ENCODE assay signal across 12 mouse cellular contexts in the genomic region with DNA sequence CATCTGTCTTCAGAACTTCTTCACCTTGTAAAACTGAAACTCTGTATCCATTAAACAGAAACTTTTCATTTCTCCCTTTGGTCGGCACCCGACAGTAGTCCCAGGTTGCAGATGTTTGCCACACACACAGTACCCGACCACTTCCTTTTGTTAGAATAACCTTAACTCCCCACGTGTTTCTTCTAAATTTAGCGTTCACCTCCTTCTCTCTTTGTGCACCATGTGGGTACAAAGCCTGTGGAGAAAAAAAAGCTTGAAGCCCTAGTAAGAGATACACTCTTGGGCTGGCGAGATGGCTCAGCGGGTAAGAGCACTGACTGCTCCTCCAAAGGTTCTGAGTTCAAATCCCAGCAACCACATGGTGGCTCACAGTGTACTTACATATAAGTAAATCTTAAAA. TPM values are rescaled to one million over a fixed set of nuclear protein-coding genes. Genes with fewer than 3 reads are reported as not detected.
A peak's percentile ranks its signal among the peaks of the same experiment; 100 is the strongest.
DNase-seq lines count a peak whose midpoint lies in the region; ATAC-seq and TF ChIP-seq lines count a peak whose summit lies in the region.
"Had no signal": no experiment of that assay in that cellular context is flagged by ENCODE, and none has a peak within 500 bp of the region (broad histone marks: within the 10 kb centered on the region; RNA-seq: fewer than 3 reads in every experiment).

No protein-coding gene starts in this region.

- TF ChIP-seq EP300 in heart, postnatal 0 days (IDR thresholded peaks at IDR 0.05; ENCODE audit: low read depth), result no peak

- no peaks in the 10 kb centered on the region for H3K27me3 ChIP-seq in heart, postnatal 0 days (ENCODE audit: control insufficient read depth, insufficient read depth, low read length)
- no peaks in the 10 kb centered on the region for H3K27me3 ChIP-seq in kidney, embryonic 15.5 days

- DNase-seq in heart, postnatal 0 days (ENCODE audit: low spot score), result no peak
- no peak for DNase-seq in heart, postnatal 36 days
- DNase-seq in induced T-regulatory cell, adult 2 months (ENCODE audit: low read depth), result peak; percentile 84
- DNase-seq in natural killer cell, adult 2 months (ENCODE audit: low spot score in 2 of 2), result peak; percentile 72 to 78
- DNase-seq in thymus, postnatal 4 days, result peak; percentile 71
- DNase-seq in cerebellum, adult 9-10 months, result no peak
- DNase-seq in neural tube, embryonic 10.5 days (ENCODE audit: extremely low spot score, low spot score), result no peak
- DNase-seq: cerebellum, postnatal 36 days; gastrocnemius, postnatal 14 days; retina, postnatal 1 day had no signal

- H3K4me2 ChIP-seq in heart, postnatal 0 days (ENCODE audit: low read depth, low read length), result 0 out of 2 replicates have a peak overlapping the region, but pooled peaks have one; percentile 6
- H3K4me2 ChIP-seq in kidney, embryonic 15.5 days, result no peak overlapping the region

- WGBS in heart, postnatal 0 days, result 37% methylated on average over 7 of the region's 7 CpGs
- WGBS in kidney, embryonic 15.5 days, result 90% methylated on average over 7 of the region's 7 CpGs

- peaks cover 12% of the 10 kb centered on the region for H3K4me1 ChIP-seq in heart, postnatal 0 days (ENCODE audit: control insufficient read depth, insufficient read depth)
- peaks cover 25% of the 10 kb centered on the region for H3K4me1 ChIP-seq in kidney, embryonic 15.5 days

- H3K36me3 ChIP-seq in heart, postnatal 0 days (replicated peaks; ENCODE audit: control insufficient read depth, insufficient read depth, low read length), result no peaks in the 10 kb centered on the region
- H3K36me3 ChIP-seq in kidney, embryonic 15.5 days, result no peaks in the 10 kb centered on the region

- intact Hi-C loops in heart, postnatal 36 days (cut with DNase I), result no loop called here

- TF ChIP-seq CTCF in heart, postnatal 0 days (IDR thresholded peaks at IDR 0.05; ENCODE audit: low read depth), result no peak

- no peaks in the 10 kb centered on the region for H3K9me3 ChIP-seq in heart, postnatal 0 days (replicated peaks; ENCODE audit: control insufficient read depth, low read length)
- H3K9me3 ChIP-seq in kidney, embryonic 15.5 days (replicated peaks), result no peaks in the 10 kb centered on the region

- no peak overlapping the region for H3K9ac ChIP-seq in heart, postnatal 0 days (replicated peaks; ENCODE audit: low read depth, low read length)
- H3K9ac ChIP-seq in kidney, embryonic 15.5 days, result no peak overlapping the region

- no peak overlapping the region for H3K27ac ChIP-seq in heart, postnatal 0 days (ENCODE audit: low read depth)
- no peak overlapping the region for H3K27ac ChIP-seq in kidney, embryonic 15.5 days
- H3K27ac ChIP-seq: left cerebral cortex, adult 2 months had no signal

- no peak overlapping the region for H3K4me3 ChIP-seq in heart, postnatal 0 days (ENCODE audit: low read depth, low read length)
- H3K4me3 ChIP-seq in kidney, embryonic 15.5 days (replicated peaks), result no peak overlapping the region
- H3K4me3 ChIP-seq: left cerebral cortex, adult 2 months had no signal

- ATAC-seq in heart, postnatal 0 days (ENCODE audit: insufficient read depth, low read depth), result no peak; the same call in 1 of the 2 replicates
- ATAC-seq in kidney, embryonic 15.5 days (replicated peaks; ENCODE audit: low FRiP score), result no peak

RNA-seq across cellular contexts. Expression of gene Prr3, which starts 19.3 kb away (rescaled TPM):
- 0.61 and 20.4 TPM in 2 replicates for total RNA-seq in heart, postnatal 0 days (2014; rRNA removed; ENCODE audit: low replicate concordance)
- polyA plus RNA-seq in heart, postnatal 0 days (2015; fragmentation: Nextera tagmentation; extraction: Ambion mirVana), result 6.7 and 8.6 TPM in 2 replicates
- 1 to 10 TPM; 3.9 to 6.3 TPM for total RNA-seq in heart, postnatal 36 days (2021)
- polyA plus RNA-seq in kidney, embryonic 15.5 days (2015; fragmentation: Nextera tagmentation; extraction: Ambion mirVana), result 41.5 and 42.5 TPM in 2 replicates

RNA-seq across cellular contexts. Expression of gene Gnl1, which starts 19.7 kb away (rescaled TPM):
- 18.7 and 27.2 TPM in 2 replicates for total RNA-seq in heart, postnatal 0 days (2014; rRNA removed; ENCODE audit: low replicate concordance)
- 26.2 and 30.0 TPM in 2 replicates for polyA plus RNA-seq in heart, postnatal 0 days (2015; fragmentation: Nextera tagmentation; extraction: Ambion mirVana)
- total RNA-seq in heart, postnatal 36 days (2021), result 10 to 100 TPM; 28.6 to 32.7 TPM
- 51.5 and 52.4 TPM in 2 replicates for polyA plus RNA-seq in kidney, embryonic 15.5 days (2015; fragmentation: Nextera tagmentation; extraction: Ambion mirVana)

RNA-seq across cellular contexts. Expression of gene H2-T24, which starts 21.0 kb away (rescaled TPM):
- 6.2 TPM in 1 of 2 replicates, not detected in the other for total RNA-seq in heart, postnatal 0 days (2014; rRNA removed; ENCODE audit: low replicate concordance)
- polyA plus RNA-seq in heart, postnatal 0 days (2015; fragmentation: Nextera tagmentation; extraction: Ambion mirVana), result 1.8 TPM in 2 replicates
- 10 to 100 TPM in 1 of 2 experiments, 1 to 10 TPM in 1; 6.5 to 14.0 TPM for total RNA-seq in heart, postnatal 36 days (2021)
- 2.9 and 3.5 TPM in 2 replicates for polyA plus RNA-seq in kidney, embryonic 15.5 days (2015; fragmentation: Nextera tagmentation; extraction: Ambion mirVana)

RNA-seq across cellular contexts. Expression of gene Abcf1, which starts 29.8 kb away (rescaled TPM):
- 44.0 and 47.0 TPM in 2 replicates for total RNA-seq in heart, postnatal 0 days (2014; rRNA removed; ENCODE audit: low replicate concordance)
- 68.5 and 74.5 TPM in 2 replicates for polyA plus RNA-seq in heart, postnatal 0 days (2015; fragmentation: Nextera tagmentation; extraction: Ambion mirVana)
- 10 to 100 TPM; 69.8 to 73.4 TPM for total RNA-seq in heart, postnatal 36 days (2021)
- polyA plus RNA-seq in kidney, embryonic 15.5 days (2015; fragmentation: Nextera tagmentation; extraction: Ambion mirVana), result 98.1 and 103 TPM in 2 replicates

RNA-seq across cellular contexts. Expression of gene H2-T23, which starts 33.3 kb away (rescaled TPM):
- 19.2 and 34.8 TPM in 2 replicates for total RNA-seq in heart, postnatal 0 days (2014; rRNA removed; ENCODE audit: low replicate concordance)
- polyA plus RNA-seq in heart, postnatal 0 days (2015; fragmentation: Nextera tagmentation; extraction: Ambion mirVana), result 10.3 and 10.8 TPM in 2 replicates
- 10 to 100 TPM; 23.7 to 38.9 TPM for total RNA-seq in heart, postnatal 36 days (2021)
- 4.3 and 4.5 TPM in 2 replicates for polyA plus RNA-seq in kidney, embryonic 15.5 days (2015; fragmentation: Nextera tagmentation; extraction: Ambion mirVana)

Comparison
In these comparisons a context has a peak if more than half of its experiments do, and no peak if none do; other contexts are left out.
1. DNase-seq: peak in induced T-regulatory cell, adult 2 months (single experiment), natural killer cell, adult 2 months (2 of 2) and thymus, postnatal 4 days (single experiment); none in heart, postnatal 0 days (single experiment), heart, postnatal 36 days (0 of 2), cerebellum, adult 9-10 months (single experiment) and neural tube, embryonic 10.5 days (single experiment).